Mouse (Mus musculus) lung, postnatal 0 days (tissue): Measurements from ENCODE around the gene Tchhl1.

Experiments used
- CTCF ChIP-seq: IDR thresholded peaks from 2 replicates; pipeline ENCODE4 v1.5.1; 2016; ENCODE audit warnings: antibody characterized with exemption, mild to moderate bottlenecking
- EP300 ChIP-seq: IDR thresholded peaks from 2 replicates; pipeline ENCODE4 v1.6.1; 2016; ENCODE audit warnings: antibody characterized with exemption, mild to moderate bottlenecking, control low read depth

GRCm38 (mm10) chr3:93517343-93517742 is 48.8 kb downstream of the Tchhl1 start:
- TF ChIP-seq EP300 (no peak), CTCF (no peak)
